Comparison of ENCODE assay signal across 11 mouse cellular contexts in the genomic region with DNA sequence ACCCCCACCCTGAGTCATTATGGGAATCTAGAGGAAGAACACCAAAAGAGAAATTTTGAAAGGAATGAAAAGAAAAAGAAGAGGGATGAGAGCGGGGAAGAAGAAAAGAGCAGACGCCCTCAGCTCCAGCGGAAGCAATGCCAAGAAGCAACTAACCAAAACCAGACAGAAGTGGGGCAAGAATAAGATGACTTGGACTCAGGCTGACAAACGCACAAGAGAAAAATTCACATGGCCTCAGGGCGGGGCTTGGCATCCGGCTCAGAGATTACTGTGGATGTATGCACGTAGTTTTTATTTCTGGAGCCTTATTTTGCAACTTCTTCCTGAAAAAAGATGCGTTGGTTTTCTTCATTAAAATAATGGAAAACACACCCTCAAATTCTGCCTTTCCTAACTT. TPM values are rescaled to one million over a fixed set of nuclear protein-coding genes. Genes with fewer than 3 reads are reported as not detected.
DNase-seq lines count a peak whose midpoint lies in the region; ATAC-seq and TF ChIP-seq lines count a peak whose summit lies in the region.
"Had no signal": no experiment of that assay in that cellular context is flagged by ENCODE, and none has a peak within 500 bp of the region (broad histone marks: within the 10 kb centered on the region; RNA-seq: fewer than 3 reads in every experiment).

No protein-coding gene starts in this region.

- TF ChIP-seq CTCF in heart, adult 2 months (IDR thresholded peaks at IDR 0.05) = no peak
- TF ChIP-seq CTCF in cerebellum, adult 2 months (IDR thresholded peaks at IDR 0.05; ENCODE audit: borderline replicate concordance, insufficient read depth, low read depth, low read length) = no peak

- peak; percentile 33 to 46 for DNase-seq in heart, adult 2 months
- no peak for DNase-seq in heart, adult 8-10 months (ENCODE audit: low spot score)
- DNase-seq in adipocyte (ENCODE audit: low spot score) = peak; percentile 94
- DNase-seq in fibroblast of lung, adult 2 months (ENCODE audit: low read depth) = peak; percentile 89
- DNase-seq in limb, embryonic 14.5 days (ENCODE audit: low spot score) = peak; percentile 66
- no peak for DNase-seq in cerebellum, adult 2 months
- no peak for DNase-seq in spleen, postnatal 14 days (ENCODE audit: low spot score in 2 of 2)
- DNase-seq: thymus, adult 2 months had no signal

- no peak for TF ChIP-seq EP300 in heart, adult 2 months (IDR thresholded peaks at IDR 0.05; ENCODE audit: insufficient read depth, low read depth, low read length)

- ATAC-seq in limb, embryonic 14.5 days (ENCODE audit: low FRiP score, low read depth) = peak; percentile 27; the same call in 1 of the 2 replicates
- ATAC-seq in intestine, embryonic 16.5 days = no peak
- ATAC-seq: midbrain, embryonic 16.5 days had no signal

- no peak overlapping the region for H3K4me3 ChIP-seq in heart, adult 2 months
- no peak overlapping the region for H3K4me3 ChIP-seq in limb, embryonic 14.5 days (replicated peaks; ENCODE audit: low read length)
- H3K4me3 ChIP-seq in intestine, embryonic 16.5 days (ENCODE audit: low read length) = no peak overlapping the region
- no peak overlapping the region for H3K4me3 ChIP-seq in cerebellum, adult 2 months (replicated peaks; ENCODE audit: insufficient read depth, low read depth, low read length)

- H3K27me3 ChIP-seq in heart, adult 2 months (ENCODE audit: control insufficient read depth, insufficient read depth, low read length) = no peaks in the 10 kb centered on the region
- no peaks in the 10 kb centered on the region for H3K27me3 ChIP-seq in limb, embryonic 14.5 days (ENCODE audit: control insufficient read depth, insufficient read depth, low read length)
- no peaks in the 10 kb centered on the region for H3K27me3 ChIP-seq in intestine, embryonic 16.5 days (replicated peaks; ENCODE audit: control insufficient read depth, insufficient read depth, low read length)
- no peaks in the 10 kb centered on the region for H3K27me3 ChIP-seq in cerebellum, adult 2 months (ENCODE audit: control insufficient read depth, insufficient read depth, low read length)

- no peaks in the 10 kb centered on the region for H3K9me3 ChIP-seq in limb, embryonic 14.5 days (ENCODE audit: control insufficient read depth, low read length)
- H3K9me3 ChIP-seq in intestine, embryonic 16.5 days (ENCODE audit: control insufficient read depth, low read length) = no peaks in the 10 kb centered on the region

- 68% methylated on average over 8 of the region's 8 CpGs for WGBS in heart, adult 2 months
- 25% methylated on average over 8 of the region's 8 CpGs for WGBS in limb, embryonic 14.5 days
- WGBS in intestine, embryonic 16.5 days = 70% methylated on average over 8 of the region's 8 CpGs
- 71% methylated on average over 8 of the region's 8 CpGs for WGBS in cerebellum, adult 2 months

- H3K4me1 ChIP-seq in heart, adult 2 months (ENCODE audit: control insufficient read depth, insufficient read depth, low read length) = no peaks in the 10 kb centered on the region; the same call in 1 of the 2 replicates
- H3K4me1 ChIP-seq in limb, embryonic 14.5 days (ENCODE audit: control insufficient read depth, insufficient read depth, low read length) = peaks cover 40% of the 10 kb centered on the region
- H3K4me1 ChIP-seq in intestine, embryonic 16.5 days (ENCODE audit: control insufficient read depth, insufficient read depth, low read length) = no peaks in the 10 kb centered on the region
- no peaks in the 10 kb centered on the region for H3K4me1 ChIP-seq in cerebellum, adult 2 months (ENCODE audit: control insufficient read depth, insufficient read depth, low read length)

- H3K27ac ChIP-seq in heart, adult 2 months = peak overlapping the region; percentile 36
- peak overlapping the region; percentile 72 for H3K27ac ChIP-seq in limb, embryonic 14.5 days (replicated peaks; ENCODE audit: low read depth, low read length)
- H3K27ac ChIP-seq in intestine, embryonic 16.5 days (ENCODE audit: low read length) = no peak overlapping the region
- H3K27ac ChIP-seq in cerebellum, adult 2 months (ENCODE audit: insufficient read depth, low read length) = no peak overlapping the region
- H3K27ac ChIP-seq: liver, embryonic 14.5 days had no signal

- intact Hi-C loops in heart, adult 2 months (cut with DNase I) = loop anchor here (5.0 kb wide), 1 partner anchor 45 kb away; no protein-coding TSS in a partner anchor

- H3K36me3 ChIP-seq in heart, adult 2 months (ENCODE audit: control insufficient read depth, insufficient read depth, low read length) = no peaks in the 10 kb centered on the region
- no peaks in the 10 kb centered on the region for H3K36me3 ChIP-seq in limb, embryonic 14.5 days (ENCODE audit: control insufficient read depth, insufficient read depth, low read length)
- H3K36me3 ChIP-seq in intestine, embryonic 16.5 days (ENCODE audit: control insufficient read depth, insufficient read depth, low read length) = no peaks in the 10 kb centered on the region

- H3K9ac ChIP-seq in heart, adult 2 months (ENCODE audit: low read depth, low read length) = no peak overlapping the region
- H3K9ac ChIP-seq in limb, embryonic 14.5 days (ENCODE audit: low read depth, low read length, severe bottlenecking) = 0 out of 2 replicates have a peak overlapping the region, but pooled peaks have one; percentile 16
- H3K9ac ChIP-seq in intestine, embryonic 16.5 days (ENCODE audit: low read depth, low read length) = no peak overlapping the region
- H3K9ac ChIP-seq: liver, embryonic 14.5 days had no signal

- no peaks in the 10 kb centered on the region for H3K79me2 ChIP-seq in heart, adult 2 months (replicated peaks; ENCODE audit: control insufficient read depth, insufficient read depth, low read length)

- no peak for TF ChIP-seq POLR2A in heart, adult 2 months (IDR thresholded peaks at IDR 0.05; ENCODE audit: insufficient read depth, low read depth, low read length)
- TF ChIP-seq POLR2A in limb, embryonic 14.5 days (IDR thresholded peaks at IDR 0.05; ENCODE audit: borderline replicate concordance, extremely low read depth, insufficient read depth, insufficient read length) = no peak
- no peak for TF ChIP-seq POLR2A in cerebellum, adult 2 months (IDR thresholded peaks at IDR 0.05; ENCODE audit: borderline replicate concordance, insufficient read depth, low read length)

- H3K4me2 ChIP-seq in limb, embryonic 14.5 days (replicated peaks; ENCODE audit: low read depth, low read length, severe bottlenecking) = peak overlapping the region; percentile 35
- no peak overlapping the region for H3K4me2 ChIP-seq in intestine, embryonic 16.5 days (ENCODE audit: low read depth, low read length)

RNA-seq across cellular contexts. Expression of gene Gorab, which starts 41.3 kb away (rescaled TPM):
- 1 to 10 TPM; 2.0 to 2.8 TPM for total RNA-seq in heart, adult 2 months (2021)
- polyA plus RNA-seq in heart, adult 2 months (2012; rRNA removed) = 1.4 and 2.0 TPM in 2 replicates
- total RNA-seq in heart, adult 8-10 months (2022) = 1 to 10 TPM; 2.4 to 4.0 (median 3.4) TPM
- polyA plus RNA-seq in limb, embryonic 14.5 days (2012; rRNA removed) = 16.7 and 19.6 TPM in 2 replicates
- polyA plus RNA-seq in limb, embryonic 14.5 days (2014; fragmentation: Nextera tagmentation; extraction: Ambion mirVana) = 28.3 and 29.1 TPM in 2 replicates
- 15.9 and 16.6 TPM in 2 replicates for polyA plus RNA-seq in intestine, embryonic 16.5 days (2015; fragmentation: Nextera tagmentation; extraction: Ambion mirVana)
- polyA plus RNA-seq in cerebellum, adult 2 months (2012; rRNA removed) = 10.4 and 10.7 TPM in 2 replicates

RNA-seq across cellular contexts. Expression of gene Prrx1, which starts 48.7 kb away (rescaled TPM):
- 10 to 100 TPM; 28.1 to 29.5 TPM for total RNA-seq in heart, adult 2 months (2021)
- polyA plus RNA-seq in heart, adult 2 months (2012; rRNA removed) = 15.0 and 28.6 TPM in 2 replicates
- total RNA-seq in heart, adult 8-10 months (2022) = 10 to 100 TPM; 29.1 to 33.6 (median 30.5) TPM
- polyA plus RNA-seq in limb, embryonic 14.5 days (2012; rRNA removed) = 122 and 123 TPM in 2 replicates
- polyA plus RNA-seq in limb, embryonic 14.5 days (2014; fragmentation: Nextera tagmentation; extraction: Ambion mirVana) = 114 and 134 TPM in 2 replicates
- 5.7 and 7.9 TPM in 2 replicates for polyA plus RNA-seq in intestine, embryonic 16.5 days (2015; fragmentation: Nextera tagmentation; extraction: Ambion mirVana)
- 4.1 and 4.6 TPM in 2 replicates for polyA plus RNA-seq in cerebellum, adult 2 months (2012; rRNA removed)

Comparison
In these comparisons a context has a peak if more than half of its experiments do, and no peak if none do; other contexts are left out.
1. DNase-seq: peak in heart, adult 2 months (2 of 2), adipocyte (single experiment), fibroblast of lung, adult 2 months (single experiment) and limb, embryonic 14.5 days (single experiment); none in heart, adult 8-10 months (single experiment), cerebellum, adult 2 months (0 of 2) and spleen, postnatal 14 days (0 of 2).
2. H3K27ac ChIP-seq: peak in heart, adult 2 months (single experiment) and limb, embryonic 14.5 days (single experiment); none in intestine, embryonic 16.5 days (single experiment) and cerebellum, adult 2 months (single experiment).